Mouse (Mus musculus) C2C12 (cell line): Measurements from ENCODE around the gene Pkhd1. TPM values are rescaled to one million over a fixed set of nuclear protein-coding genes. Genes with fewer than 3 reads are reported as not detected.

ENCODE experiments used
- H3K27me3 ChIP-seq: one replicate; pipeline ENCODE4 v1.6.1; 2011; ENCODE audit not compliant: control insufficient read depth, insufficient read depth, insufficient read length
- H3K36me3 ChIP-seq: one replicate; pipeline ENCODE4 v1.6.1; 2011; ENCODE audit not compliant: control insufficient read depth, insufficient read depth
- H3K4me3 ChIP-seq: one replicate; pipeline ENCODE4 v1.5.1; 2011; ENCODE audit warnings: mild to moderate bottlenecking, control low read depth; ENCODE audit not compliant: poor library complexity, insufficient read depth, severe bottlenecking
- H3K79me2 ChIP-seq: one replicate; pipeline ENCODE4 v1.6.1; 2011; ENCODE audit not compliant: control insufficient read depth, insufficient read depth
- H3K79me3 ChIP-seq: one replicate; pipeline ENCODE4 v1.6.1; 2011; ENCODE audit warnings: low read depth, control low read depth
- H3ac ChIP-seq: one replicate; pipeline ENCODE3; 2011; ENCODE audit warnings: low read depth; ENCODE audit not compliant: control insufficient read depth, insufficient read length
- CEBPB ChIP-seq: IDR thresholded peaks from one replicate; pipeline ENCODE4 v1.6.1; 2011; ENCODE audit warnings: low read depth, mild to moderate bottlenecking, control low read depth, moderate library complexity
- CTCF ChIP-seq: IDR thresholded peaks from one replicate; pipeline ENCODE4 v1.5.1; 2011; ENCODE audit not compliant: control insufficient read depth, insufficient read depth, insufficient read length
- FOSL1 ChIP-seq: IDR thresholded peaks from one replicate; pipeline ENCODE4 v1.8.0; 2011; ENCODE audit warnings: mild to moderate bottlenecking, low read length; ENCODE audit not compliant: poor library complexity, insufficient read depth, severe bottlenecking
- MAX ChIP-seq: IDR thresholded peaks from one replicate; pipeline ENCODE4 v1.6.1; 2011; ENCODE audit warnings: mild to moderate bottlenecking, control low read depth
- MYOD1 ChIP-seq: IDR thresholded peaks from one replicate; pipeline ENCODE4 v1.6.1; 2011; ENCODE audit warnings: low read depth; ENCODE audit not compliant: control insufficient read depth, insufficient read length
- MYOG ChIP-seq: IDR thresholded peaks from one replicate; pipeline ENCODE4 v1.6.1; 2011; ENCODE audit not compliant: control insufficient read depth, insufficient read length; ENCODE audit errors: extremely low read depth
- USF1 ChIP-seq: IDR thresholded peaks from one replicate; pipeline ENCODE4 v1.6.1; 2011; ENCODE audit warnings: low read depth, mild to moderate bottlenecking, control low read depth, moderate library complexity
- polyA plus RNA-seq: library from polyadenylated mRNA; unstranded; fragments of >200 nt; fragmentation: generic; extraction: Trizol; gene quantifications from one replicate; pipeline ENCODE4 v1.2.1, GENCODE M21; 2012; ENCODE audit warnings: missing spikeins

The Pkhd1 gene
- polyA plus RNA-seq, 1 experiment, result not detected

GRCm38 (mm10) chr1:20409411-20409967 lies 208.4 kb downstream of the Pkhd1 start:
- TF ChIP-seq USF1 (no peak), MYOD1 (no peak), FOSL1 (no peak), MYOG (no peak), CTCF (no peak), CEBPB (no peak), MAX (no peak)
- no peaks in the 10 kb centered on the region for H3K79me2 ChIP-seq
- H3K79me3 ChIP-seq, result no peaks in the 10 kb centered on the region
- no peaks in the 10 kb centered on the region for H3K36me3 ChIP-seq
- H3K4me3 ChIP-seq, result no peak overlapping the region
- no peaks in the 10 kb centered on the region for H3K27me3 ChIP-seq
- no peak overlapping the region for H3ac ChIP-seq

- Histone ChIP-seq H3K79me2 (no peaks in the 10 kb centered on the region), H3ac (no peak overlapping the region), H3K36me3 (no peaks in the 10 kb centered on the region), H3K4me3 (no peak overlapping the region), H3K79me3 (no peaks in the 10 kb centered on the region), H3K27me3 (no peaks in the 10 kb centered on the region)
- TF ChIP-seq CTCF, result no peak
- no peak for TF ChIP-seq CEBPB
- TF ChIP-seq MYOD1, result no peak
- TF ChIP-seq FOSL1, result no peak
- no peak for TF ChIP-seq USF1
- no peak for TF ChIP-seq MYOG
- no peak for TF ChIP-seq MAX
Observed at GRCm38 (mm10) chr1:20398319-20398718, 219.5 kb downstream of the Pkhd1 start.

- H3K79me3 ChIP-seq, result no peaks in the 10 kb centered on the region
- no peaks in the 10 kb centered on the region for H3K79me2 ChIP-seq
- no peak for TF ChIP-seq MAX
- TF ChIP-seq MYOG, result no peak
- TF ChIP-seq MYOD1, result no peak
- no peak for TF ChIP-seq CTCF
- no peak for TF ChIP-seq USF1
- no peak for TF ChIP-seq CEBPB
- no peak for TF ChIP-seq FOSL1
- H3K4me3 ChIP-seq, result no peak overlapping the region
- no peaks in the 10 kb centered on the region for H3K27me3 ChIP-seq
- no peak overlapping the region for H3ac ChIP-seq
- no peaks in the 10 kb centered on the region for H3K36me3 ChIP-seq
Observed at GRCm38 (mm10) chr1:20364437-20364836, 253.4 kb downstream of the Pkhd1 start.

- Histone ChIP-seq H3K79me3 (no peaks in the 10 kb centered on the region), H3K27me3 (no peaks in the 10 kb centered on the region), H3ac (no peak overlapping the region), H3K4me3 (no peak overlapping the region), H3K36me3 (no peaks in the 10 kb centered on the region), H3K79me2 (no peaks in the 10 kb centered on the region)
- TF ChIP-seq USF1 (no peak), MAX (no peak), FOSL1 (no peak), CEBPB (no peak), MYOG (no peak), CTCF (no peak), MYOD1 (no peak)
Observed at GRCm38 (mm10) chr1:20344651-20345050, 273.2 kb downstream of the Pkhd1 start.

GRCm38 (mm10) chr1:20311485-20311884 lies 306.4 kb downstream of the Pkhd1 start:
- Histone ChIP-seq H3K36me3 (no peaks in the 10 kb centered on the region), H3K79me3 (no peaks in the 10 kb centered on the region), H3ac (no peak overlapping the region), H3K27me3 (no peaks in the 10 kb centered on the region), H3K4me3 (no peak overlapping the region), H3K79me2 (no peaks in the 10 kb centered on the region)
- TF ChIP-seq MYOG (no peak), CEBPB (no peak), USF1 (no peak), MYOD1 (no peak), MAX (no peak), CTCF (peak; percentile 24)

- Histone ChIP-seq H3K79me3 (no peaks in the 10 kb centered on the region), H3K36me3 (no peaks in the 10 kb centered on the region), H3K27me3 (no peaks in the 10 kb centered on the region), H3K4me3 (no peak overlapping the region), H3K79me2 (no peaks in the 10 kb centered on the region), H3ac (no peak overlapping the region)
- TF ChIP-seq MAX (no peak), USF1 (no peak), FOSL1 (no peak), CTCF (no peak), MYOD1 (no peak), CEBPB (no peak), MYOG (no peak)
Observed at GRCm38 (mm10) chr1:20310925-20311324, 306.9 kb downstream of the Pkhd1 start.
